Mouse (Mus musculus) cerebellum, adult 2 months (tissue): ENCODE measurements around the gene 3110082J24Rik. TPM values are rescaled to one million over a fixed set of nuclear protein-coding genes. Genes with fewer than 3 reads are reported as not detected.

Source experiments
- DNase-seq, 2 experiments: peaks; one replicate each; pipeline ENCODE4 v3.0.0; 2021
- H3K27ac ChIP-seq: fragments of 200-500 bp; 2 replicates; pipeline ENCODE4 v1.5.1; 2012; ENCODE audit warnings: low read length, control low read depth, inconsistent platforms; ENCODE audit not compliant: insufficient read depth
- H3K27me3 ChIP-seq: fragments of 200-500 bp; 2 replicates; pipeline ENCODE4 v1.6.1; 2012; ENCODE audit warnings: inconsistent platforms, mild to moderate bottlenecking, low read length, moderate library complexity; ENCODE audit not compliant: control insufficient read depth, insufficient read depth
- H3K4me1 ChIP-seq: fragments of 200-500 bp; 2 replicates; pipeline ENCODE4 v1.6.1; 2011; ENCODE audit warnings: low read length; ENCODE audit not compliant: control insufficient read depth, insufficient read depth
- H3K4me3 ChIP-seq: fragments of 200-500 bp; replicated peaks from 2 replicates; pipeline ENCODE3; 2011; ENCODE audit warnings: mild to moderate bottlenecking, low read depth, low read length, control low read depth; ENCODE audit not compliant: insufficient read depth
- CTCF ChIP-seq: fragments of 200-500 bp; IDR thresholded peaks from 2 replicates; pipeline ENCODE4 v1.5.1; 2011; ENCODE audit warnings: low read depth, mild to moderate bottlenecking, control low read depth, low read length, moderate library complexity, borderline replicate concordance; ENCODE audit not compliant: insufficient read depth
- POLR2A ChIP-seq: fragments of 200-500 bp; IDR thresholded peaks from 2 replicates; pipeline ENCODE4 v1.6.1; 2011; ENCODE audit warnings: low read length, control low read depth, borderline replicate concordance; ENCODE audit not compliant: insufficient read depth
- WGBS: fragments of 180-500 bp; shearing (Covaris S2); methylation state at CpG from one replicate; pipeline ENCODE4 v1.1.7; 2018; 5-methylcytosine and 5-hydroxymethylcytosine counted together
- polyA plus RNA-seq: library from polyadenylated mRNA; depleted of rRNA; stranded (reverse); fragments of >200 nt; gene quantifications from 2 replicates; pipeline ENCODE4 v1.2.3, GENCODE M21; 2012; rRNA removed

Gene 3110082J24Rik
- polyA plus RNA-seq, result 7.0 and 7.6 TPM in 2 replicates

- peaks cover 7% of the 10 kb centered on the region; the same call in 1 of the 2 replicates for H3K27me3 ChIP-seq
- H3K27ac ChIP-seq, result peak within 1 kb of the TSS; percentile 1; the same call in 1 of the 2 replicates
- 3% methylated on average over 29 of the region's 29 CpGs for WGBS
- H3K4me1 ChIP-seq, result no peaks in the 10 kb centered on the region
- DNase-seq, result peak in 1 of 2 experiments; percentile 38
- no peak for TF ChIP-seq CTCF
- TF ChIP-seq POLR2A, result no peak
- peak within 1 kb of the TSS; percentile 50 for H3K4me3 ChIP-seq
Observed at GRCm38 (mm10) chr5:30105668-30106300, at the start of gene 3110082J24Rik. TSS of gene 3110082J24Rik (minus strand) at chr5:30106086.

GRCm38 (mm10) chr5:30155395-30155792 is 49.5 kb upstream of the 3110082J24Rik start:
- H3K4me1 ChIP-seq, result peaks cover 2% of the 10 kb centered on the region; the same call in 1 of the 2 replicates
- H3K27ac ChIP-seq, result peak overlapping the region; percentile 99
- WGBS, result under 1% methylated on average over 31 of the region's 31 CpGs
- TF ChIP-seq POLR2A (no peak), CTCF (no peak)
- H3K27me3 ChIP-seq, result no peaks in the 10 kb centered on the region
- no peak for DNase-seq
- peak overlapping the region; percentile 86 for H3K4me3 ChIP-seq

GRCm38 (mm10) chr5:30154474-30155394 is 48.8 kb upstream of the 3110082J24Rik start, which contains the start of the genes Hadha and Hadhb:
TSS of gene Hadha (minus strand) at chr5:30155162.
TSS of gene Hadhb (plus strand) at chr5:30155248.
- peak; percentile 73 for TF ChIP-seq POLR2A
- no peak for TF ChIP-seq CTCF
- peak; percentile 92 to 97 for DNase-seq
- H3K27ac ChIP-seq, result peak within 1 kb of the TSS; percentile 99
- no peaks in the 10 kb centered on the region for H3K27me3 ChIP-seq
- no peaks in the 10 kb centered on the region; the same call in 1 of the 2 replicates for H3K4me1 ChIP-seq
- whole genome bisulfite sequencing, result under 1% methylated on average over 53 of the region's 53 CpGs
- H3K4me3 ChIP-seq, result peak within 1 kb of the TSS; percentile 86

DNA sequence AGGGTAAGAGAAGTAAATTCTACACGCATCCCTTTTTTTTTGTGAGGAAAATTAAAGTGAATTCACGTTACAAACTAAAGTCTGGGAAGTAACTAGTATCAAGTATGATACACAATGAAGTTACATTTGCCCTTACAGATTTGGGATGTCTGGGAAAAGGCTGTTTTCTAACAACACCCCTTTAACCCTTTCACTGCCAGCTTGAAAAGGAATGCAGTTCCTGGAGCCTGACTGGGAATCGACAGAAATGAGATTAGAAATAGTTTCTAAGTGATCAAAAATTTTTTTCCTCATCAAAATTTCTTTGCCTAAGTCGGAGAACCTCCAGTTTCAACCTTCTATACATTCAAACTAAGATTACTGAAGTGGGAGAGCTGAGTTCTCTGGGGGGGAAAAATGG is 48.1 kb upstream of the 3110082J24Rik start:
- TF ChIP-seq CTCF (no peak), POLR2A (no peak)
- Histone ChIP-seq H3K27ac (no peak overlapping the region), H3K4me1 (no peaks in the 10 kb centered on the region; the same call in 1 of the 2 replicates), H3K27me3 (no peaks in the 10 kb centered on the region), H3K4me3 (peak overlapping the region; percentile 86)
- 15% methylated on average over 4 of the region's 4 CpGs for WGBS
- DNase-seq, result peak in 1 of 2 experiments; percentile 17

GRCm38 (mm10) chr5:30153222-30153621 is 47.3 kb upstream of the 3110082J24Rik start:
- Histone ChIP-seq H3K4me1 (no peaks in the 10 kb centered on the region; the same call in 1 of the 2 replicates), H3K27me3 (no peaks in the 10 kb centered on the region), H3K27ac (no peak overlapping the region), H3K4me3 (no peak overlapping the region)
- 88% methylated on average over 2 of the region's 2 CpGs for WGBS
- no peak for DNase-seq
- TF ChIP-seq POLR2A (no peak), CTCF (no peak)

- H3K4me3 ChIP-seq, result no peak overlapping the region
- no peak for DNase-seq
- TF ChIP-seq CTCF (no peak), POLR2A (no peak)
- no peak overlapping the region for H3K27ac ChIP-seq
- 71% methylated on average over 1 of the region's 1 CpGs for WGBS
- no peaks in the 10 kb centered on the region for H3K27me3 ChIP-seq
- no peaks in the 10 kb centered on the region; the same call in 1 of the 2 replicates for H3K4me1 ChIP-seq
Observed at GRCm38 (mm10) chr5:30152413-30152812, 46.5 kb upstream of the 3110082J24Rik start.

GRCm38 (mm10) chr5:30152007-30152406 is 46.1 kb upstream of the 3110082J24Rik start:
- H3K4me3 ChIP-seq, result no peak overlapping the region
- no peaks in the 10 kb centered on the region; the same call in 1 of the 2 replicates for H3K4me1 ChIP-seq
- WGBS, result 53% methylated on average over 4 of the region's 4 CpGs
- TF ChIP-seq POLR2A (no peak), CTCF (no peak)
- H3K27me3 ChIP-seq, result no peaks in the 10 kb centered on the region
- no peak for DNase-seq
- no peak overlapping the region for H3K27ac ChIP-seq
